Mouse (Mus musculus) B cell, adult 62 days (primary cell): ENCODE measurements around the gene Barx1. TPM values are rescaled to one million over a fixed set of nuclear protein-coding genes. Genes with fewer than 3 reads are reported as not detected.

ENCODE experiments used
- total RNA-seq: library from RNA; stranded (reverse); gene quantifications from 4 replicates; pipeline ENCODE4 v1.2.4, GENCODE M21; 2023

Barx1 gene
- not detected in 4 replicates for total RNA-seq

DNA sequence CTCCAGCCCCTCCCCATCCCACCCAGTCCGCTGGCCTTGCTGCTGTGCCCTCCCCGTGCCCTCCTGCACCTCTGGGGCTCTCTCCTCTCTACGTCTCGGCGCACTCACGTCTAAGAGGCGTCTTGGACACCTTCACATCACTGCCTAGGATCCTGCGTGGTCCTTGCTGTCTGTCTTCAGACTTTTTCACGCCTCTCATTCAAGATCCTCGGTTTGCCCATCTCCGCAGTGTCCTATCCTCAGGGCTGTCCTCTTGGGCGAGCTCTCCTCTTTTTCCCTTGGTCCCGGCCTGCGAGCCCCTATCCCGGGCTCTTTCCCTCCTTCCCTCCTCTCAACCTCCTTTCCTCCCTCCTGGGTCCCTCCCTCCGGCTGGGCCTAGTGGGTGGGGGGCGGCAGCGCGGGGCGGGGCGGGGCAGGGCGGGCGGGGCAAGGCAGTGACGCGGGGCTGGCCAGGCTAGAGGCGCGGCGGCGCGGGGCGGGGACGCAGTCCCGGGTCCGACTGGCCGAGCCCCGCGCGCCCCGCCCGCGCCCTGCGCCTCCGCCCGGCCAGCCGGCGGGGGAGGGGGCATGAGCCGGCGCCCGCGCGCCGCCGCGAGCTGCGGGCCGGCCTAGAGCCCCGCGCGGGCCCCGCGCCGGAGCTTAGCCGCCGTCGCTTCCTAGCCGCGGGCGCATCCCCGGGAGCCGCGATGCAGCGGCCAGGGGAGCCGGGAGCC lies at the start of gene Barx1:
TSS of gene Barx1 (plus strand) at position 568 of the 713 bp plus-strand sequence.

DNA sequence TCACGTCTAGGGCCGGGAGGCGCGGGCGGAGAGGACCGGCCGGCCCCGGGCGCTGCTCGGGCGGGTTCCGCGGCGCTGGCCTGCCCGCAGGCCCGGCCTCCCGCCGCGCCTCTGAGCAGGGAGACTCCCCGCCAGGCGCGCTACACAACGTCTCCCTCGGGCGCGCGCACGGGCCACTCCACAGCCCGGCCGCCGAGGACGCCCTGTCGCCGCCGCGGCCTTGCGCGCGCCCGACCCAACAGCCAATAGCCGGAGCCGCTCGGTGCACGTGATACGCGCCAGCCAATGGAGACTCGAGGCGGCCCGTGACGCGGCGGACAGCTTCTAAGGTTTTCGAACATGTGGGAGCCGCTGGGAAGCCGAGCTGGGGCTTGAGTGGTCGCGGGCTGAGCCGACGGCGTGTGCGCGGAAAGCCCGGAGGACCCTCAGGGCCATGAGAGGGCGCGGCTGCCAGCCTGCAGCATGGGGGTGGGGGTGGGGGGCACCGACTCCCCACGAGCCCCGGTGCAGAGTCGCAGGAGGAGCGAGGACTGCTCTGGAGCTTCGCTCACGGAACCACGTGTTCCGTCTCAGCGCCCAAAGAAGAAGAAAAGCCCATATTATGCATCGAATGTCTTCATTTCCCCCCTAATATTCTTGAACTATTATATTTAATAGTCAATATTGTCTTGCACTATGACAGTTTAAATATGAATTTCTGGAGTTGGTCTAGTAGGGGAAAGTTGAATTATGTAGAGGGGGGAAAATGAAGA lies 37.2 kb upstream of the Barx1 start, which contains the start of gene Ptpdc1:
TSS of gene Ptpdc1 (minus strand) at position 232 of the 752 bp plus-strand sequence.

Other genes with a start within 250 kb of the Barx1 start
- 23.1 to 31.5 TPM (median 25.8 TPM) in 4 replicates for gene Zfp169, start 149.5 kb upstream of the Barx1 start, total RNA-seq
- 0.75 TPM in 1 of 4 replicates, not detected in the others for gene A830005F24Rik, start 149.4 kb upstream of the Barx1 start, total RNA-seq
- 8.4 to 11.5 TPM (median 9.2 TPM) in 4 replicates for gene Ptpdc1, start 37.3 kb upstream of the Barx1 start, total RNA-seq
- 54.1 to 58.1 TPM (median 57.1 TPM) in 4 replicates for gene Phf2, start 208.1 kb downstream of the Barx1 start, total RNA-seq